Mouse (Mus musculus) myocyte (in vitro differentiated cells): Measurements from ENCODE around the gene Zbtb11.

Experiments
- E2F4 ChIP-seq: IDR thresholded peaks from one replicate; pipeline ENCODE4 v1.6.1; 2011; ENCODE audit warnings: mild to moderate bottlenecking, control low read depth, moderate library complexity; ENCODE audit not compliant: insufficient read depth
- MAX ChIP-seq: IDR thresholded peaks from one replicate; pipeline ENCODE4 v1.6.1; 2011; ENCODE audit warnings: low read depth, mild to moderate bottlenecking, control low read depth
- MYOD1 ChIP-seq, 3 experiments: IDR thresholded peaks; one replicate each; pipeline ENCODE4 v1.6.1; 2011; ENCODE audit warnings: control low read depth in 2 of 3, low read depth in 2 of 3, mild to moderate bottlenecking in 2 of 3, moderate library complexity in 1 of 3; ENCODE audit not compliant: insufficient read length in 2 of 3, control insufficient read depth in 1 of 3
- MYOG ChIP-seq, 3 experiments: IDR thresholded peaks; one replicate each; pipeline ENCODE4 v1.6.1; 2011; ENCODE audit warnings: control low read depth in 2 of 3, low read depth in 2 of 3, mild to moderate bottlenecking in 2 of 3; ENCODE audit not compliant: insufficient read length in 2 of 3, control insufficient read depth in 1 of 3, insufficient read depth in 1 of 3
- POLR2A ChIP-seq: IDR thresholded peaks from one replicate; pipeline ENCODE4 v1.6.1; 2011; ENCODE audit warnings: low read depth, mild to moderate bottlenecking, control low read depth, moderate library complexity; ENCODE audit not compliant: insufficient read length
- REST ChIP-seq: IDR thresholded peaks from one replicate; pipeline ENCODE4 v1.6.1; 2011; ENCODE audit warnings: mild to moderate bottlenecking, control low read depth, moderate library complexity; ENCODE audit not compliant: insufficient read depth, insufficient read length
- TCF12 ChIP-seq: IDR thresholded peaks from one replicate; pipeline ENCODE4 v1.6.1; 2011; ENCODE audit warnings: mild to moderate bottlenecking, control low read depth; ENCODE audit not compliant: poor library complexity, insufficient read depth, severe bottlenecking
- USF1 ChIP-seq: IDR thresholded peaks from one replicate; pipeline ENCODE4 v1.6.1; 2011; ENCODE audit warnings: low read depth, mild to moderate bottlenecking, control low read depth, moderate library complexity

GRCm38 (mm10) chr16:55994235-55994634 is 20.6 kb downstream of the Zbtb11 start:
- TF ChIP-seq POLR2A: no peak
- TF ChIP-seq TCF12: no peak
- no peak for TF ChIP-seq MAX
- no peak for TF ChIP-seq REST
- TF ChIP-seq E2F4: no peak
- no peak for TF ChIP-seq MYOG (IDR thresholded peaks at IDR 0.05; ENCODE audit: control insufficient read depth in 1 of 3, insufficient read depth in 1 of 3, insufficient read length in 2 of 3, low read depth in 2 of 3)
- TF ChIP-seq USF1: no peak
- no peak for TF ChIP-seq MYOD1 (IDR thresholded peaks at IDR 0.05; ENCODE audit: control insufficient read depth in 1 of 3, insufficient read length in 2 of 3, low read depth in 2 of 3)
